Mouse (Mus musculus) small intestine, adult 10 weeks (tissue): ENCODE measurements around the gene Josd1. TPM values are rescaled to one million over a fixed set of nuclear protein-coding genes. Genes with fewer than 3 reads are reported as not detected.

Source experiments
- polyA plus RNA-seq: library from polyadenylated mRNA; stranded (reverse); fragments of 350-450 nt; fragmentation: Illumina TruSeq; extraction: RNeasy Lipid Tissue Mini Kit (QIAGEN cat#74804); gene quantifications from one replicate; pipeline ENCODE4 v1.2.3, GENCODE M21; 2014; ENCODE audit warnings: low replicate concordance

The Josd1 gene
- 10.2 TPM for polyA plus RNA-seq

DNA sequence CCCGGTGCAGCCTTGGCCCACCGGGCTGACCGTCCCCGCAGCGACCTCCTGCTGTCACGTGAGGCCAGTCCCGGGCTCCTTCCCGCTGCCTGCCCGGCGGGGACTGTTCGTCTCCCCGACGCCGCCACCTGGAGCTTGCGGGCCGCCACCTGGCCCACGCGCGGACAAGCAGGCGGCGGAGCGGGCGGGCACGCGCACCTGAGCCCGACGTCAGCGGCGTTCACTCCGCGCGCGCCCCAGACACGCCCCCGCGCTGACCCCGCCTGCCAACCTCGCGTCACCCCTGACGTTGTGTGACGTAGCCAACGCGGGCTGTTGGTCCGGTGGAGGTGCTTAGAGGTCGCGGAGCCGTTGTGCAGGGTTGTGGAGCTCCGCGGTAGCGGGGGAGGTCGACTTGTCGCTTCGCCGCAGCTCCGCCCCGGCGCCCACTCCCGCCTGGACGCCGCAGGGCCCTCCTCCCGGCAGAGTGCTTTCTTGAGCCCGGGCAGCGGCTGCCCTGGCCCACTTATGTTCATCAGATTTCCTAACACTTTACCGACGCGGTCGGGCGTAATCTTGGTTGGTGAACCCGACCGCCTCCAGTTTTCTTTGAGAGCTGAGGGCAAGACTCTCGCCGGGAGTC is at the start of gene Josd1:
TSS of gene Josd1 (minus strand) at position 274 of the 622 bp plus-strand sequence.

DNA sequence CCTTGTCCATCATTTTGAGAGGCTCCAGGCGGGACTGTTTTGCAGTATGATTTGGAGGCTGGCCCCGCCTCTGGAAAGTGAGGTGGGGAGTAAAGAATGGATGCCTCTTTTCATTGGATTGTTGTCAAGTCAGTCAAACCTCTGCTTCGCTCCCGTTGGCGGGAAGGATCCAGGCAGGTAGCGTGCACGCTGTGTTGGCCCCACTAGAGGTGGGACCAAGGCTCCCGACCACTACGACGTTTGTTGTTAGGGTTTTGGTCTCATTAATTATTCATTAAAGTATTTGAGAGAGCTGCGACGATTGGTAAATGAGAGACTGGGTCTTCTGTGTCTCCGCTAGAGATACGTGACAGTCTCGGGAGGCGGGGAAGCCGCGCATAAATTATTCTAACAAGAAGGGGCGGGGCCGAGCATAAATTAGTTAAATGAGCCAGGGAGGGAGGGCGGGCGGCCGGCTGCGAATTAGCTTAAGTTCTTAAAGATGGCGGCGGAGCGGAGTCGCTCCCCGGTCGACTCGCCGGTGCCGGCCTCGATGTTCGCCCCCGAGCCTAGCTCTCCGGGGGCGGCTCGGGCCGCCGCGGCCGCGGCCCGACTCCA is 2.8 kb upstream of the Josd1 start, which contains the start of gene Gtpbp1:
TSS of gene Gtpbp1 (plus strand) at position 420 of the 597 bp plus-strand sequence.

GRCm38 (mm10) chr15:79670249-79670971 is 17.3 kb downstream of the Josd1 start, which contains the start of gene Tomm22:
TSS of gene Tomm22 (plus strand) at chr15:79670861.

GRCm38 (mm10) chr15:79658531-79659375 is 29.0 kb downstream of the Josd1 start, which contains the start of the genes Fam227a and Cby1:
TSS of gene Fam227a (minus strand) at chr15:79658956.
TSS of gene Cby1 (plus strand) at chr15:79659199.

Other genes with a start within 250 kb of the Josd1 start
- gene Csnk1e, start 232.4 kb downstream of the Josd1 start, polyA plus RNA-seq = 4.5 TPM
- not detected for gene Kcnj4, start 182.7 kb downstream of the Josd1 start, polyA plus RNA-seq
- 6.1 TPM for gene Kdelr3, start 171.5 kb downstream of the Josd1 start, polyA plus RNA-seq
- gene Ddx17, start 141.2 kb downstream of the Josd1 start, polyA plus RNA-seq = 274 TPM
- not detected for gene Dmc1, start 82.8 kb downstream of the Josd1 start, polyA plus RNA-seq
- gene Fam227a, start 29.0 kb downstream of the Josd1 start, polyA plus RNA-seq = 0.63 TPM
- 0.52 TPM for gene Cby1, start 28.7 kb downstream of the Josd1 start, polyA plus RNA-seq
- 369 TPM for gene Tomm22, start 17.1 kb downstream of the Josd1 start, polyA plus RNA-seq
- gene Gtpbp1, start 2.9 kb upstream of the Josd1 start, polyA plus RNA-seq = 0.63 TPM
- 1.5 TPM for gene Sun2, start 54.6 kb upstream of the Josd1 start, polyA plus RNA-seq
- gene Dnal4, start 89.9 kb upstream of the Josd1 start, polyA plus RNA-seq = 0.59 TPM
- gene Nptxr, start 116.8 kb upstream of the Josd1 start, polyA plus RNA-seq = not detected
- not detected for gene Npcd, start 146.3 kb upstream of the Josd1 start, polyA plus RNA-seq
- 1.0 TPM for gene Cbx6, start 146.8 kb upstream of the Josd1 start, polyA plus RNA-seq
- gene Apobec3, start 203.7 kb upstream of the Josd1 start, polyA plus RNA-seq = 17.4 TPM